Mouse (Mus musculus): ENCODE data around the gene Fam53b. TPM values are rescaled to one million over a fixed set of nuclear protein-coding genes. Genes with fewer than 3 reads are reported as not detected.

The Fam53b gene
- polyA plus RNA-seq, 1 experiment = 26.5 TPM

DNA sequence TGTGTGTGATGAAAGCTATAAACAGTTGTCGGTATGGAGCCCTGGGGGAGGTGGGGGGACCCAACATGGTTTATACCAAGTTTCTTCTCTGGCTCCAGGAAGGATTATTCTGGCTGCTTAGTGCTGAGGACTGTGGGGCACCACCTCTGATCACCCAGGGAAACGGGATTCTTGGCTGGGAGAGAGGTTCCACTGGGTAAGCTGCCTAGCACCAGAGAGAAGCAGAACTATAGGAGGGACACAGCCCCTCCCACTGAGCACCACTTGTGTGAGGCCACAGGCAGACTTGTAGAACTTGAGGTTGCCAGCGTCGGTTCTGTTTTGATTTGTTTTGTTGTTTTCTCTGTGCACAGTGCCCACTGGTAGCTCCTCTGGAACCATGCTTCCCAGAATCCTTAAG, 40.3 kb upstream of the Fam53b start:
- Histone ChIP-seq H3K4me3 (no peak overlapping the region), H3K36me3 (ENCODE audit: control insufficient read depth, insufficient read depth) (no peaks in the 10 kb centered on the region), H3K27me3 (ENCODE audit: control insufficient read depth, insufficient read depth, insufficient read length) (no peaks in the 10 kb centered on the region), H3K79me2 (ENCODE audit: control insufficient read depth, insufficient read depth) (no peaks in the 10 kb centered on the region), H3K4me2 (ENCODE audit: low read depth) (no peak overlapping the region), H3ac (ENCODE audit: control insufficient read depth, insufficient read length) (no peak overlapping the region)
- TF ChIP-seq CEBPB (IDR thresholded peaks at IDR 0.05; ENCODE audit: insufficient read depth, poor library complexity, severe bottlenecking) (no peak), MYOD1 (IDR thresholded peaks at IDR 0.05; ENCODE audit: control insufficient read depth in 1 of 3, insufficient read length in 2 of 3, low read depth in 2 of 3) (no peak), TCF12 (IDR thresholded peaks at IDR 0.05; ENCODE audit: insufficient read depth, poor library complexity, severe bottlenecking) (no peak), REST (IDR thresholded peaks at IDR 0.05; ENCODE audit: insufficient read depth, insufficient read length) (no peak), SRF (IDR thresholded peaks at IDR 0.05; ENCODE audit: control insufficient read depth, insufficient read length, low read depth) (no peak), POLR2AphosphoS2 (IDR thresholded peaks at IDR 0.05; ENCODE audit: insufficient read length, low read depth) (no peak), E2F4 (IDR thresholded peaks at IDR 0.05; ENCODE audit: insufficient read depth) (no peak)

DNA sequence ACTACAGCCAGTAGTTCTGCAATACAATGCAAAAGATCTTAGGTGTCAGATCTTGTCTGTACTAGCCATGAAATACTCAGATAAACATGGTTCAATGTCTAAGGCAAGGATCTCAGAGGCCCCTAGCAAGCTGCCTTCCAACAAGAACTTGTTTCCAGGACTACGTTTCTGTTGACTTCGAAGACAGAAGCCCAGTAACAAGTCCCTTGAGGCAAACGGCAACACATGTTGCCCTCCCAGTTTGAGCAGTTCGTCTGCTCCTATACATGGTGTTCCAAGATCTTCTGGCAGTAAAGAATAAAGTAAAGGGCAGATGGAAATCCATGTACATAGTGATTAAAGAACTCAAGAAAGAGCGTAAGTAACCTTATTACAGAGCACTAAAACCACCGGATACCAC, 39.7 kb upstream of the Fam53b start:
- H3K4me2 ChIP-seq (ENCODE audit: low read depth) = no peak overlapping the region
- no peaks in the 10 kb centered on the region for H3K27me3 ChIP-seq (ENCODE audit: control insufficient read depth, insufficient read depth, insufficient read length)
- H3K4me3 ChIP-seq = no peak overlapping the region
- H3K79me2 ChIP-seq (ENCODE audit: control insufficient read depth, insufficient read depth) = no peaks in the 10 kb centered on the region
- no peak overlapping the region for H3ac ChIP-seq (ENCODE audit: control insufficient read depth, insufficient read length)
- peaks cover 5% of the 10 kb centered on the region for H3K36me3 ChIP-seq (ENCODE audit: control insufficient read depth, insufficient read depth)
- TF ChIP-seq CEBPB (IDR thresholded peaks at IDR 0.05; ENCODE audit: insufficient read depth, poor library complexity, severe bottlenecking) (no peak), TCF3 (IDR thresholded peaks at IDR 0.05; ENCODE audit: insufficient read length, low read depth) (no peak), REST (IDR thresholded peaks at IDR 0.05; ENCODE audit: insufficient read depth, insufficient read length) (no peak), MYOD1 (IDR thresholded peaks at IDR 0.05; ENCODE audit: control insufficient read depth in 1 of 3, insufficient read length in 2 of 3, low read depth in 2 of 3) (no peak), TCF12 (IDR thresholded peaks at IDR 0.05; ENCODE audit: insufficient read depth, poor library complexity, severe bottlenecking) (no peak), E2F4 (IDR thresholded peaks at IDR 0.05; ENCODE audit: insufficient read depth) (no peak), MAX (IDR thresholded peaks at IDR 0.05; ENCODE audit: low read depth) (no peak)

DNA sequence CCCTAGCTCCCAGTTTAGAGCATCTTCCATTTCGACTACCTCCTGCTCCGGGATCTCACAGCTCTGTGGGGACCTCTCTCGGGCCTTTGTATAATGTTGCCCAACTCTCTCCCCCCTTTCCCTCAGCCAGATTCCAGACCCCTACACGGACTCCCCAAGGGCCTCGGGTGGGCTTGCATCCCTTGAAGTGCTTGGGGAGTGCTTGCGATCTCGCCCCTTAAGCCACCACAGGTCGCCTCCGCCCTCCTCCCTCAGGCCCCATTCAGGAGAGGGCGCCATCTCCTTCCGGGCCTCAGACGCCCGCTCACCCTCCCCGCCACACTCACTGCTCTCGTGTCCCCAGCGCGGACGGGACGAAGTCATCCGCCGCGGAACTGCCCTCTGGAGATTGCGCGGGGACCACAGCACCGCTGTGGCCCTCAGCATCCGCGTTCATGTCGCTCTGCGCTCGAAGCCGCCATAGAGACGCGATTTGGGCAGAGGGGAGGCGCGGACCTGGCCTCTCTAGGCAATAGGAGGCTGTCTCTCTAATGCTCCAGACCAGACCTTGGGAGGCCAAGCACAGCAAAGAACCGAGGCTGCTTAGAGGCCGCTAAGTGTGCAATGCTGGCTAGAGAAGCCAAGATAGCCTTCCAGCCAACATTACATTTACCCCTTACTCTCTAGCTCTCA, 38.6 kb upstream of the Fam53b start, which contains the start of gene Eef1akmt2:
Gene Eef1akmt2 (minus strand): TSS at position 501 of the 672 bp plus-strand sequence.
- peaks cover 9% of the 10 kb centered on the region for H3K36me3 ChIP-seq (ENCODE audit: control insufficient read depth, insufficient read depth)
- H3K79me2 ChIP-seq (ENCODE audit: control insufficient read depth, insufficient read depth) = no peaks in the 10 kb centered on the region
- no peaks in the 10 kb centered on the region for H3K27me3 ChIP-seq (ENCODE audit: control insufficient read depth, insufficient read depth, insufficient read length)
- peak within 1 kb of the TSS; percentile 48 for H3K4me3 ChIP-seq
- TF ChIP-seq POLR2A (IDR thresholded peaks at IDR 0.05; ENCODE audit: insufficient read length, low read depth) (peak; percentile 71), CEBPB (IDR thresholded peaks at IDR 0.05; ENCODE audit: insufficient read depth, poor library complexity, severe bottlenecking) (no peak), MYOD1 (IDR thresholded peaks at IDR 0.05; ENCODE audit: control insufficient read depth in 1 of 3, insufficient read length in 2 of 3, low read depth in 2 of 3) (peak in 1 of 3 experiments; percentile 6), POLR2AphosphoS2 (IDR thresholded peaks at IDR 0.05; ENCODE audit: insufficient read length, low read depth) (peak; percentile 65)
- H3ac ChIP-seq (ENCODE audit: control insufficient read depth, insufficient read length) = peak within 1 kb of the TSS; percentile 17
- H3K4me2 ChIP-seq (ENCODE audit: low read depth) = peak within 1 kb of the TSS; percentile 68

DNA sequence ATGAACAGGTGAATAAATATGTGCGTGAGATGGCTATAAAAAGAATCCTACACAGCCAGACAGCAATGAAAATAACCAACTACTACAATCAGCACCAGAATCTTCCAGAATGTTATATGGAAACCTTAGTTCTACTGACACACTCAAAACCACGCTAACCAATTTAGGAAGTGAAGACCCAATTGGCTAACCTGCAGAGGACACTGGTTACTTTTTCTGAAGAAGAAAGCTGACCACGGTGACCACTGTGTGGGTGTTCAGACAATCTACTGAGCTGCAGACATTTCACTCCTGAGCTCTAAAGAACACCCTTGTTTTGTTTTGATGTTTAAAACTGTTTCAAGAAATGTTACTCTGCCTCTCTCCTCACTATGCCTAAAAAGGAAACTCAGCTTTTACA, 29.5 kb upstream of the Fam53b start:
- TF ChIP-seq REST (IDR thresholded peaks at IDR 0.05; ENCODE audit: insufficient read depth, insufficient read length) (no peak), E2F4 (IDR thresholded peaks at IDR 0.05; ENCODE audit: insufficient read depth) (no peak), MYOD1 (IDR thresholded peaks at IDR 0.05; ENCODE audit: control insufficient read depth in 1 of 3, insufficient read length in 2 of 3, low read depth in 2 of 3) (no peak), POLR2A (IDR thresholded peaks at IDR 0.05; ENCODE audit: insufficient read length, low read depth) (no peak), MYOG (IDR thresholded peaks at IDR 0.05; ENCODE audit: control insufficient read depth in 1 of 3, insufficient read depth in 1 of 3, insufficient read length in 2 of 3, low read depth in 2 of 3) (no peak), CEBPB (IDR thresholded peaks at IDR 0.05; ENCODE audit: insufficient read depth, poor library complexity, severe bottlenecking) (no peak), TCF3 (IDR thresholded peaks at IDR 0.05; ENCODE audit: insufficient read length, low read depth) (no peak), SRF (IDR thresholded peaks at IDR 0.05; ENCODE audit: control insufficient read depth, insufficient read length, low read depth) (no peak), USF1 (IDR thresholded peaks at IDR 0.05; ENCODE audit: low read depth) (no peak), TCF12 (IDR thresholded peaks at IDR 0.05; ENCODE audit: insufficient read depth, poor library complexity, severe bottlenecking) (no peak)
- Histone ChIP-seq H3K36me3 (ENCODE audit: control insufficient read depth, insufficient read depth) (peaks cover 7% of the 10 kb centered on the region), H3K79me2 (ENCODE audit: control insufficient read depth, insufficient read depth) (no peaks in the 10 kb centered on the region)

DNA sequence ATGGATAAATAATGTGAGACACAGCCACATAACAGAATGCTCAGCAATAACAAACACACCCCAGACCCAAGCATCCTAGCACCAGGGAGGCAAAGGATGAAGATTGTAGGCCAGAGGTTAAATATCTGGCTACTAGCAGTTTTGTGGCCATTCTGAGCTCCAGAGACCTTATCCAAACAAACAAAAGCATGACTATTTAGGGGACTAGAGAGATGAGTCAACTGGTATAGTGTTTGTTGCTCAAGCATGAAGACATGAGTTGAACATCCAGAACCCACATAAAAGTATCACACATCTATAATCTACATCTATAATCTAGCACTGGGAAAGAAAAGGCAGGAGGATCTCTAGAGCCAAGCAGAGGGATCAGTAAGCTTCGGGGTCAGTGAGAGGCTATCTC, 28.8 kb upstream of the Fam53b start:
- Histone ChIP-seq H3K4me3 (no peak overlapping the region), H3K36me3 (ENCODE audit: control insufficient read depth, insufficient read depth) (peaks cover 5% of the 10 kb centered on the region), H3K79me2 (ENCODE audit: control insufficient read depth, insufficient read depth) (no peaks in the 10 kb centered on the region), H3ac (ENCODE audit: control insufficient read depth, insufficient read length) (no peak overlapping the region), H3K27me3 (ENCODE audit: control insufficient read depth, insufficient read depth, insufficient read length) (no peaks in the 10 kb centered on the region), H3K4me2 (ENCODE audit: low read depth) (no peak overlapping the region)
- TF ChIP-seq CEBPB (IDR thresholded peaks at IDR 0.05; ENCODE audit: insufficient read depth, poor library complexity, severe bottlenecking) = no peak
- no peak for TF ChIP-seq E2F4 (IDR thresholded peaks at IDR 0.05; ENCODE audit: insufficient read depth)
- no peak for TF ChIP-seq MYOG (IDR thresholded peaks at IDR 0.05; ENCODE audit: control insufficient read depth in 1 of 3, insufficient read depth in 1 of 3, insufficient read length in 2 of 3, low read depth in 2 of 3)
- TF ChIP-seq MAX (IDR thresholded peaks at IDR 0.05; ENCODE audit: low read depth) = no peak
- no peak for TF ChIP-seq REST (IDR thresholded peaks at IDR 0.05; ENCODE audit: insufficient read depth, insufficient read length)
- no peak for TF ChIP-seq POLR2A (IDR thresholded peaks at IDR 0.05; ENCODE audit: insufficient read length, low read depth)
- no peak for TF ChIP-seq USF1 (IDR thresholded peaks at IDR 0.05; ENCODE audit: low read depth)
- TF ChIP-seq MYOD1 (IDR thresholded peaks at IDR 0.05; ENCODE audit: control insufficient read depth in 1 of 3, insufficient read length in 2 of 3, low read depth in 2 of 3) = no peak
- TF ChIP-seq POLR2AphosphoS2 (IDR thresholded peaks at IDR 0.05; ENCODE audit: insufficient read length, low read depth) = no peak
- no peak for TF ChIP-seq SRF (IDR thresholded peaks at IDR 0.05; ENCODE audit: control insufficient read depth, insufficient read length, low read depth)
- TF ChIP-seq TCF12 (IDR thresholded peaks at IDR 0.05; ENCODE audit: insufficient read depth, poor library complexity, severe bottlenecking) = no peak
- TF ChIP-seq TCF3 (IDR thresholded peaks at IDR 0.05; ENCODE audit: insufficient read length, low read depth) = no peak

More for the DNA sequence above, 29.5 kb upstream of the Fam53b start:
- H3K4me2 ChIP-seq (ENCODE audit: low read depth) = no peak overlapping the region
- H3K27me3 ChIP-seq (ENCODE audit: control insufficient read depth, insufficient read depth, insufficient read length) = no peaks in the 10 kb centered on the region
- no peak overlapping the region for H3ac ChIP-seq (ENCODE audit: control insufficient read depth, insufficient read length)
- H3K4me3 ChIP-seq = no peak overlapping the region
